In genomic region chr11:80141825-80142521, GRCm38 (mm10) we compare ENCODE assay signal across 8 mouse cellular contexts. TPM values are rescaled to one million over a fixed set of nuclear protein-coding genes. Genes with fewer than 3 reads are reported as not detected.
A peak's percentile ranks its signal among the peaks of the same experiment; 100 is the strongest.
DNase-seq lines count a peak whose midpoint lies in the region; ATAC-seq lines count a peak whose summit lies in the region.

TSS of gene Tefm (minus strand) at chr11:80142175.

- peak within 1 kb of the TSS; percentile 83 for H3K4me3 ChIP-seq in intestine, embryonic 14.5 days (ENCODE audit: low read depth, low read length)

- H3K27me3 ChIP-seq in intestine, embryonic 14.5 days (replicated peaks; ENCODE audit: control insufficient read depth, insufficient read depth, low read length): no peaks in the 10 kb centered on the region

- peaks cover 20% of the 10 kb centered on the region for H3K36me3 ChIP-seq in intestine, embryonic 14.5 days (ENCODE audit: control insufficient read depth, insufficient read depth, low read length)

- peak within 1 kb of the TSS; percentile 78 for H3K9ac ChIP-seq in intestine, embryonic 14.5 days (ENCODE audit: low read length)

- peak; percentile 79 to 80 for DNase-seq in adrenal gland, adult 18-20 months (ENCODE audit: low spot score in 2 of 2)
- peak; percentile 93 for DNase-seq in embryo, embryonic 11 days
- DNase-seq in gastrocnemius, postnatal 25 days: peak; percentile 77
- peak; percentile 93 for DNase-seq in intestine, embryonic 14.5 days (ENCODE audit: low spot score)
- DNase-seq in left cerebral cortex, postnatal 14 days (ENCODE audit: low spot score in 2 of 2): peak; percentile 75 to 85
- peak; percentile 90 for DNase-seq in mesoderm, embryonic 11.5 days (ENCODE audit: low read depth, low spot score)
- DNase-seq in right cerebral cortex, postnatal 36 days (ENCODE audit: low spot score in 2 of 2): peak; percentile 59 to 65
- peak; percentile 88 for DNase-seq in yolk sac, embryonic 10.5 days (ENCODE audit: low spot score)

- peak within 1 kb of the TSS; percentile 66 for H3K4me2 ChIP-seq in intestine, embryonic 14.5 days (ENCODE audit: low read length)

- WGBS in intestine, embryonic 14.5 days: under 1% methylated on average over 40 of the region's 40 CpGs

- peak; percentile 79 for ATAC-seq in intestine, embryonic 14.5 days (replicated peaks; ENCODE audit: low FRiP score, low TSS enrichment, low read depth)

- H3K4me1 ChIP-seq in intestine, embryonic 14.5 days (replicated peaks; ENCODE audit: control insufficient read depth, insufficient read depth, low read length): peaks cover 5% of the 10 kb centered on the region; the same call in 1 of the 2 replicates

- H3K9me3 ChIP-seq in intestine, embryonic 14.5 days (ENCODE audit: control insufficient read depth, low read length): no peaks in the 10 kb centered on the region

- intact Hi-C loops in left cerebral cortex, postnatal 14 days (cut with DNase I): no loop called here

- H3K27ac ChIP-seq in intestine, embryonic 14.5 days (ENCODE audit: low read depth): peak within 1 kb of the TSS; percentile 84

RNA-seq across cellular contexts. Expression of gene Tefm, which starts in this region (rescaled TPM):
- total RNA-seq in adrenal gland, adult 18-20 months (2021): 10 to 100 TPM; 13.6 to 15.5 TPM
- 10 to 100 TPM; 16.3 to 21.5 TPM for total RNA-seq in gastrocnemius, postnatal 25 days (2021)
- 29.3 and 31.7 TPM in 2 replicates for polyA plus RNA-seq in intestine, embryonic 14.5 days (2014; fragmentation: Nextera tagmentation; extraction: Ambion mirVana)
- total RNA-seq in left cerebral cortex, postnatal 14 days (2021): 10 to 100 TPM in 1 of 2 experiments, 1 to 10 TPM in 1; 8.8 to 11.1 TPM

Comparison
In these comparisons a context has a peak if more than half of its experiments do, and no peak if none do; other contexts are left out.
1. Peak in every context shown above with its lines: DNase-seq, ATAC-seq, H3K4me3 ChIP-seq and H3K27ac ChIP-seq.